In the genomic region with DNA sequence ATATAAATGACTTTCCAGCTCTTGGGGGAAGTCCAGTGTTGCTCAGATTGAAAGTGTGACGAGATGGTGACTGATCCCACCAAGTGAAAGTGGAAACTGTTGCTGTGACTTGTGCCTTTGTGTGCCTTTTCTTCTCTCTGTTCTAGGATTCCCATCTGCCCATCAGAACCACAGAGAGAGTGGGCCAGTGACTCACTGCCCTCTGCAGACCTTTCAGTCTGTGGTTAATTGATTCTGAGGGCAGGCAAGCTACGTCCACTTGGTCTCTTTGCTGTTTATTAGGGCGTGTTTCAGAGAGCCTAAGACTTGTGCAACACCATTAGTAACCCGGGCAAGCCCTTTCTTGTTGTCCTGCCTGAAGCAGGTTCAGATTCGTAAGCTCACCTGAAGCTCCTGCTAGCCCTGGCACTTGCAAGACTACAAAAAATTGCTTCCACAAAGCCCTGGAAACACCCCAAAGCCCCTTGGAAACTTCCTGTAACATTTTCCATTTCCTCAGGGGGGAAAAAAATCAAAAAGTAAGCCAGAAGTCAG, we compare ENCODE assay signal across 1 mouse cellular context.
A peak's percentile ranks its signal among the peaks of the same experiment; 100 is the strongest.
TF ChIP-seq lines count a peak whose summit lies in the region.

No protein-coding gene starts in this region.

TF ChIP-seq in CH12.LX, 34 proteins besides CTCF, POLR2A, EP300 and RAD21 (continued from another document):
- TF ChIP-seq BHLHE40 (IDR thresholded peaks at IDR 0.05; ENCODE audit: low read depth, low read length) (peak; percentile 93), CHD1 (IDR thresholded peaks at IDR 0.05; ENCODE audit: low read depth, low read length) (peak; percentile 9; the same call in 1 of the 2 replicates), PAX5 (IDR thresholded peaks at IDR 0.05; ENCODE audit: low read length) (no peak), MEF2A (IDR thresholded peaks at IDR 0.05; ENCODE audit: borderline replicate concordance, low read depth, low read length) (peak; percentile 55; the same call in 1 of the 2 replicates), UBTF (IDR thresholded peaks at IDR 0.05; ENCODE audit: low read depth, low read length) (no peak), TCF12 (IDR thresholded peaks at IDR 0.05; ENCODE audit: low read depth, low read length) (peak; percentile 51; the same call in 1 of the 2 replicates), NELFE (IDR thresholded peaks at IDR 0.05; ENCODE audit: low read depth, low read length) (no peak), TBP (conservative IDR thresholded peaks at IDR 0.05; ENCODE audit: low read depth, low read length) (no peak), MAZ (IDR thresholded peaks at IDR 0.05; ENCODE audit: low read depth, low read length) (no peak), GABPA (IDR thresholded peaks at IDR 0.05; ENCODE audit: insufficient replicate concordance, low read depth, low read length) (no peak), POLR2AphosphoS2 (IDR thresholded peaks at IDR 0.05; ENCODE audit: low read depth, low read length) (no peak), ELF1 (IDR thresholded peaks at IDR 0.05; ENCODE audit: low read depth, low read length) (no peak), MAFK (IDR thresholded peaks at IDR 0.05; ENCODE audit: insufficient replicate concordance, low read length) (peak; percentile 45; the same call in 1 of the 2 replicates), ZKSCAN1 (IDR thresholded peaks at IDR 0.05; ENCODE audit: borderline replicate concordance, low read depth, low read length) (no peak), SMC3 (IDR thresholded peaks at IDR 0.05; ENCODE audit: low read depth, low read length) (no peak), SIN3A (IDR thresholded peaks at IDR 0.05; ENCODE audit: low read length) (no peak; the same call in 1 of the 2 replicates), CHD2 (IDR thresholded peaks at IDR 0.05; ENCODE audit: low read length) (no peak), ZNF384 (IDR thresholded peaks at IDR 0.05; ENCODE audit: low read depth, low read length) (peak; percentile 56), JUND (conservative IDR thresholded peaks at IDR 0.05; ENCODE audit: low read depth, low read length) (peak; percentile 65), ZC3H11A (IDR thresholded peaks at IDR 0.05; ENCODE audit: low read depth, low read length) (no peak), IRF4 (IDR thresholded peaks at IDR 0.05; ENCODE audit: low read depth, low read length) (peak; percentile 94), KAT2A (IDR thresholded peaks at IDR 0.05; ENCODE audit: insufficient replicate concordance, low read length) (no peak), E2F4 (IDR thresholded peaks at IDR 0.05; ENCODE audit: insufficient replicate concordance, low read depth, low read length) (no peak), ZMIZ1 (IDR thresholded peaks at IDR 0.05; ENCODE audit: low read depth, low read length) (no peak)
